Mouse (Mus musculus): Measurements from ENCODE around the gene Pax9. TPM values are rescaled to one million over a fixed set of nuclear protein-coding genes. Genes with fewer than 3 reads are reported as not detected.
A peak's percentile ranks its signal among the peaks of the same experiment; 100 is the strongest.

Gene Pax9
- polyA plus RNA-seq (2015; fragmentation: Nextera tagmentation; extraction: Ambion mirVana): 0.13 and 0.14 TPM in 2 replicates

- Histone ChIP-seq H3K4me1 (peaks cover 40% of the 10 kb centered on the region), H3K9me3 (replicated peaks) (0 out of 2 replicates have a peak, but pooled peaks cover 3% of the 10 kb centered on the region), H3K4me3 (replicated peaks) (peak within 1 kb of the TSS; percentile 21), H3K4me2 (peak within 1 kb of the TSS; percentile 44), H3K9ac (no peak within 1 kb of the TSS), H3K36me3 (no peaks in the 10 kb centered on the region), H3K27me3 (peaks cover 98% of the 10 kb centered on the region), H3K27ac (no peak within 1 kb of the TSS)
- ATAC-seq (replicated peaks; ENCODE audit: low FRiP score): no peak
- WGBS: 2% methylated on average over 37 of the region's 40 CpGs
Measured at GRCm38 (mm10) chr12:56691427-56692079, at the start of gene Pax9. Gene Pax9 (plus strand): TSS chr12:56691767.

- H3K4me3 ChIP-seq (replicated peaks): no peak overlapping the region
- no peak for ATAC-seq (replicated peaks; ENCODE audit: low FRiP score)
- no peak overlapping the region for H3K4me2 ChIP-seq
- peaks cover 2% of the 10 kb centered on the region; the same call in 1 of the 2 replicates for H3K27me3 ChIP-seq
- H3K27ac ChIP-seq: no peak overlapping the region
- H3K36me3 ChIP-seq: no peaks in the 10 kb centered on the region
- WGBS: 87% methylated on average over 9 of the region's 9 CpGs
- no peak overlapping the region for H3K9ac ChIP-seq
- no peaks in the 10 kb centered on the region for H3K4me1 ChIP-seq
- no peaks in the 10 kb centered on the region for H3K9me3 ChIP-seq (replicated peaks)
Measured at GRCm38 (mm10) chr12:56669451-56670122, 22.0 kb upstream of the Pax9 start.

GRCm38 (mm10) chr12:56670795-56671194, 20.8 kb upstream of the Pax9 start:
- H3K4me2 ChIP-seq: no peak overlapping the region
- H3K4me1 ChIP-seq: no peaks in the 10 kb centered on the region
- ATAC-seq (replicated peaks; ENCODE audit: low FRiP score): no peak
- H3K27ac ChIP-seq: no peak overlapping the region
- H3K4me3 ChIP-seq (replicated peaks): no peak overlapping the region
- H3K36me3 ChIP-seq: no peaks in the 10 kb centered on the region
- WGBS: 91% methylated on average over 9 of the region's 9 CpGs
- H3K9ac ChIP-seq: no peak overlapping the region
- no peaks in the 10 kb centered on the region for H3K9me3 ChIP-seq (replicated peaks)
- H3K27me3 ChIP-seq: peaks cover 6% of the 10 kb centered on the region; the same call in 1 of the 2 replicates

- no peaks in the 10 kb centered on the region for H3K9me3 ChIP-seq (replicated peaks)
- no peak overlapping the region for H3K27ac ChIP-seq
- no peaks in the 10 kb centered on the region for H3K4me1 ChIP-seq
- no peak overlapping the region for H3K4me2 ChIP-seq
- H3K36me3 ChIP-seq: no peaks in the 10 kb centered on the region
- H3K4me3 ChIP-seq (replicated peaks): no peak overlapping the region
- ATAC-seq (replicated peaks; ENCODE audit: low FRiP score): no peak
- H3K27me3 ChIP-seq: peaks cover 37% of the 10 kb centered on the region
- no peak overlapping the region for H3K9ac ChIP-seq
- WGBS: 36% methylated on average over 3 of the region's 3 CpGs
Measured at GRCm38 (mm10) chr12:56674726-56675125, 16.8 kb upstream of the Pax9 start.

GRCm38 (mm10) chr12:56677620-56678019, 13.9 kb upstream of the Pax9 start:
- Histone ChIP-seq H3K4me1 (peaks cover 8% of the 10 kb centered on the region), H3K4me2 (no peak overlapping the region), H3K9me3 (replicated peaks) (no peaks in the 10 kb centered on the region), H3K27me3 (peaks cover 64% of the 10 kb centered on the region), H3K36me3 (no peaks in the 10 kb centered on the region), H3K9ac (no peak overlapping the region), H3K4me3 (replicated peaks) (no peak overlapping the region), H3K27ac (no peak overlapping the region)
- no peak for ATAC-seq (replicated peaks; ENCODE audit: low FRiP score)
- WGBS: 62% methylated on average over 7 of the region's 7 CpGs

GRCm38 (mm10) chr12:56681096-56681811, 10.3 kb upstream of the Pax9 start:
- H3K4me3 ChIP-seq (replicated peaks): peak overlapping the region; percentile 33
- no peaks in the 10 kb centered on the region for H3K9me3 ChIP-seq (replicated peaks)
- H3K9ac ChIP-seq: no peak overlapping the region
- peaks cover 91% of the 10 kb centered on the region for H3K27me3 ChIP-seq
- H3K4me1 ChIP-seq: peaks cover 8% of the 10 kb centered on the region
- peak; percentile 70 for ATAC-seq (replicated peaks; ENCODE audit: low FRiP score)
- WGBS: under 1% methylated on average over 38 of the region's 38 CpGs
- H3K4me2 ChIP-seq: peak overlapping the region; percentile 64
- H3K36me3 ChIP-seq: no peaks in the 10 kb centered on the region
- H3K27ac ChIP-seq: no peak overlapping the region

GRCm38 (mm10) chr12:56687640-56688481, 3.7 kb upstream of the Pax9 start:
- ATAC-seq (replicated peaks; ENCODE audit: low FRiP score): no peak
- H3K36me3 ChIP-seq: no peaks in the 10 kb centered on the region
- H3K4me2 ChIP-seq: no peak overlapping the region
- 0 out of 2 replicates have a peak, but pooled peaks cover 3% of the 10 kb centered on the region for H3K9me3 ChIP-seq (replicated peaks)
- H3K4me1 ChIP-seq: peaks cover 24% of the 10 kb centered on the region
- H3K27me3 ChIP-seq: peaks cover 98% of the 10 kb centered on the region
- H3K27ac ChIP-seq: no peak overlapping the region
- no peak overlapping the region for H3K4me3 ChIP-seq (replicated peaks)
- WGBS: 6% methylated on average over 15 of the region's 15 CpGs
- H3K9ac ChIP-seq: no peak overlapping the region

GRCm38 (mm10) chr12:56688482-56688840, 3.1 kb upstream of the Pax9 start:
- Histone ChIP-seq H3K4me1 (peaks cover 24% of the 10 kb centered on the region), H3K4me2 (no peak overlapping the region), H3K9me3 (replicated peaks) (0 out of 2 replicates have a peak, but pooled peaks cover 3% of the 10 kb centered on the region), H3K4me3 (replicated peaks) (no peak overlapping the region), H3K27me3 (peaks cover 98% of the 10 kb centered on the region), H3K36me3 (no peaks in the 10 kb centered on the region), H3K9ac (no peak overlapping the region), H3K27ac (no peak overlapping the region)
- ATAC-seq (replicated peaks; ENCODE audit: low FRiP score): no peak
- 7% methylated on average over 10 of the region's 10 CpGs for WGBS

GRCm38 (mm10) chr12:56688920-56689319, 2.6 kb upstream of the Pax9 start:
- ATAC-seq (replicated peaks; ENCODE audit: low FRiP score): no peak
- Histone ChIP-seq H3K4me2 (no peak overlapping the region), H3K27me3 (peaks cover 98% of the 10 kb centered on the region), H3K4me3 (replicated peaks) (no peak overlapping the region), H3K27ac (no peak overlapping the region), H3K9ac (no peak overlapping the region), H3K4me1 (peaks cover 24% of the 10 kb centered on the region), H3K36me3 (no peaks in the 10 kb centered on the region), H3K9me3 (replicated peaks) (0 out of 2 replicates have a peak, but pooled peaks cover 3% of the 10 kb centered on the region)
- WGBS: 1% methylated on average over 8 of the region's 8 CpGs

- 2% methylated on average over 10 of the region's 10 CpGs for WGBS
- Histone ChIP-seq H3K27ac (no peak overlapping the region), H3K36me3 (no peaks in the 10 kb centered on the region), H3K9ac (no peak overlapping the region), H3K9me3 (replicated peaks) (0 out of 2 replicates have a peak, but pooled peaks cover 3% of the 10 kb centered on the region), H3K4me2 (no peak overlapping the region), H3K27me3 (peaks cover 98% of the 10 kb centered on the region), H3K4me3 (replicated peaks) (0 out of 2 replicates have a peak overlapping the region, but pooled peaks have one; percentile 2), H3K4me1 (peaks cover 24% of the 10 kb centered on the region)
- ATAC-seq (replicated peaks; ENCODE audit: low FRiP score): no peak
Measured at GRCm38 (mm10) chr12:56689331-56689730, 2.2 kb upstream of the Pax9 start.

GRCm38 (mm10) chr12:56689736-56690135, 1.8 kb upstream of the Pax9 start:
- Histone ChIP-seq H3K4me3 (replicated peaks) (0 out of 2 replicates have a peak overlapping the region, but pooled peaks have one; percentile 2), H3K9ac (no peak overlapping the region), H3K4me2 (no peak overlapping the region), H3K27ac (no peak overlapping the region), H3K4me1 (peaks cover 24% of the 10 kb centered on the region), H3K36me3 (no peaks in the 10 kb centered on the region), H3K9me3 (replicated peaks) (0 out of 2 replicates have a peak, but pooled peaks cover 3% of the 10 kb centered on the region), H3K27me3 (peaks cover 98% of the 10 kb centered on the region)
- ATAC-seq (replicated peaks; ENCODE audit: low FRiP score): 0 out of 2 replicates have a peak, but pooled peaks have one; percentile 10
- WGBS: under 1% methylated on average over 25 of the region's 25 CpGs

All from kidney, embryonic 15.5 days (tissue).